Mouse (Mus musculus) neural tube, embryonic 11.5 days (tissue): ENCODE results near the gene Cacna1c. TPM values are rescaled to one million over a fixed set of nuclear protein-coding genes. Genes with fewer than 3 reads are reported as not detected.
A peak's percentile ranks its signal among the peaks of the same experiment; 100 is the strongest.

ENCODE experiments used
- ATAC-seq: fragments of 200-750 bp; cut with Nextera tagmentation; 2 replicates; pipeline ENCODE4 v1.8.0; 2017; ENCODE audit warnings: moderate number of reproducible peaks, mild to moderate bottlenecking, moderate TSS enrichment, moderate library complexity; ENCODE audit not compliant: insufficient read depth, low FRiP score, low TSS enrichment
- DNase-seq: peaks from one replicate; pipeline ENCODE4 v3.0.0-alpha.2; 2015; ENCODE audit warnings: low spot score
- H3K27ac ChIP-seq: fragments of 300-500 bp; sonication (generic); 2 replicates; pipeline ENCODE4 v1.5.1; 2014; ENCODE audit warnings: low read depth, mild to moderate bottlenecking, low read length
- H3K27me3 ChIP-seq: fragments of 300-500 bp; sonication (generic); 2 replicates; pipeline ENCODE4 v1.6.1; 2014; ENCODE audit warnings: mild to moderate bottlenecking, low read length, mixed read lengths; ENCODE audit not compliant: control insufficient read depth, insufficient read depth
- H3K36me3 ChIP-seq: fragments of 300-500 bp; sonication (generic); 2 replicates; pipeline ENCODE4 v1.6.1; 2014; ENCODE audit warnings: mild to moderate bottlenecking, low read length, moderate library complexity, mixed read lengths; ENCODE audit not compliant: control insufficient read depth, insufficient read depth
- H3K4me1 ChIP-seq: fragments of 300-500 bp; sonication (generic); 2 replicates; pipeline ENCODE4 v1.6.1; 2014; ENCODE audit warnings: low read length, mixed read lengths; ENCODE audit not compliant: control insufficient read depth, insufficient read depth
- H3K4me2 ChIP-seq: fragments of 300-500 bp; sonication (generic); 2 replicates; pipeline ENCODE4 v1.6.1; 2014; ENCODE audit warnings: low read depth, mild to moderate bottlenecking, moderate library complexity
- H3K4me3 ChIP-seq: fragments of 300-500 bp; sonication (generic); 2 replicates; pipeline ENCODE4 v1.5.1; 2014; ENCODE audit warnings: low read depth, low read length
- H3K9ac ChIP-seq: fragments of 300-500 bp; sonication (generic); 2 replicates; pipeline ENCODE4 v1.6.1; 2014; ENCODE audit warnings: mild to moderate bottlenecking, low read length
- H3K9me3 ChIP-seq: fragments of 300-500 bp; sonication (generic); 2 replicates; pipeline ENCODE4 v1.6.1; 2016; ENCODE audit warnings: low read length; ENCODE audit not compliant: control insufficient read depth
- WGBS: fragments of 180-500 bp; shearing (Covaris S2); extraction: QIAGEN DNeasy Blood & Tissue Kit; methylation state at CpG from one replicate; pipeline ENCODE4 v1.1.7; 2014; 5-methylcytosine and 5-hydroxymethylcytosine counted together
- polyA plus RNA-seq: library from polyadenylated mRNA; unstranded; fragments of >200 nt; fragmentation: Nextera tagmentation; extraction: Ambion mirVana; gene quantifications from 2 replicates; pipeline ENCODE4 v1.2.1, GENCODE M21; 2014

Cacna1c gene
- polyA plus RNA-seq, 1 experiment from 2014 or later: 3.3 TPM

DNA sequence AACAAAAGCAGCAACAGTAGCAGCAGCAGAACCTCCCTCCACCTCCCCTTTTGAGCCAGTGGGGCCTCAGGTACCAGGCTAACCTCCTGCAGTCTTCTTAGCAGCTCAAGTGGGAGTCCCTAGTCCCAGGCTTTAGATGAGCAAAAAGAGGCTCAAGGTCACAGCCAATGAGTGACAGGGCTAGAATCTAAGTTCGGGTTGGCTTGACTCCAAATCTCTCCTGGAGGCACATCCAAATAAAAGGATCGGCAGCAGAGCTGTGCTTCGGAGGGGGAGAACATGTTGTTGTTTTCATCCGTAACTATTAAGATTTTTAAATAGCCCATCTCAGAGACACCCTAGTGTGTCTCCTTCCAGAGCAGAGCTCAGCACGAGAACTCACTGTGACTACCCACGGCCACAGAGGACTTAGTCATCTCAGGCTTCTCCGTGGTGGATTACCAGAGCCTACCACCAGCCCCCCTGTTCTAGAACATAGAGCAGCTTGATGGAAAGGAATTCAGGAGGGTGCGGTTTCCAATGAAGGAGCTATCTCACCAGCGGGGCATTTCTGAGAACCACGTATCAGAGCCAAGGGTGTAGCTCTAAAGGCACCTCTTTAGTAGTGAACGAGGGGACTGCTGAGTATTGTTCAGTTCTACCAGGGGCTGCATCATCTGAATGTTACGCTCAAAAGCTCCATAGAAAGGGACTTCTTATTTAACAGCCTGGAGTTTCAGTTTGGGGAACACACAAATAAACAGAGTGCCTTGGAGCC, 438.5 kb downstream of the Cacna1c start:
- H3K4me1 ChIP-seq: 0 out of 2 replicates have a peak, but pooled peaks cover 3% of the 10 kb centered on the region
- 85% methylated on average over 12 of the region's 12 CpGs for WGBS
- H3K9ac ChIP-seq: no peak overlapping the region
- DNase-seq (no peak), ATAC-seq (no peak)
- no peaks in the 10 kb centered on the region for H3K36me3 ChIP-seq
- no peak overlapping the region for H3K27ac ChIP-seq
- no peak overlapping the region for H3K4me2 ChIP-seq
- H3K4me3 ChIP-seq: no peak overlapping the region
- H3K9me3 ChIP-seq: no peaks in the 10 kb centered on the region
- H3K27me3 ChIP-seq: no peaks in the 10 kb centered on the region

DNA sequence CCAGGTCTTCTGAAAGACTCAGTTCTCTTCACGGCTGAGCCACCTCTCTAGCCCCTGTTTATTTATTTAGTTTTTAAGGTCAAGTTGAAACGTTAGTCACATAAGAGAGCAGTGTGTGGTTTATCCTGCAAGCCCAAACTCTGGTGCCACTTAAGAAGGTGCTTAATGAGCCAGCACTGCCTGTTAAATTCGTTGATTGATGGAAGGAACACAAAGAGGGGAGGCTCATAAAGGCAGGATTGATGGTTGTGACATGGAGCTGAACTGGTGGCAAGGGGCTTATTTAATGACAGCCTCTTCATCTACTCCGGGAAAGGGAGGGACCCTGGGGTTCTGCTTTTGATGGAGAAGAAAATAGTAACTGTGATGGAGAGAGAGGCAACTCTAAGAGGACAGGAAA, 439.7 kb downstream of the Cacna1c start:
- H3K4me1 ChIP-seq: 0 out of 2 replicates have a peak, but pooled peaks cover 3% of the 10 kb centered on the region
- ATAC-seq: no peak
- no peaks in the 10 kb centered on the region for H3K27me3 ChIP-seq
- no peaks in the 10 kb centered on the region for H3K9me3 ChIP-seq
- no peak overlapping the region for H3K9ac ChIP-seq
- no peak overlapping the region for H3K4me3 ChIP-seq
- no peak overlapping the region for H3K4me2 ChIP-seq
- WGBS: 14% methylated on average over 4 of the region's 4 CpGs
- H3K27ac ChIP-seq: no peak overlapping the region
- no peaks in the 10 kb centered on the region for H3K36me3 ChIP-seq
- DNase-seq: peak; percentile 32

GRCm38 (mm10) chr6:118755768-118756167, 440.4 kb downstream of the Cacna1c start:
- no peak for ATAC-seq
- 91% methylated on average over 5 of the region's 5 CpGs for WGBS
- Histone ChIP-seq H3K4me2 (no peak overlapping the region), H3K27ac (no peak overlapping the region), H3K36me3 (no peaks in the 10 kb centered on the region), H3K4me3 (no peak overlapping the region), H3K4me1 (0 out of 2 replicates have a peak, but pooled peaks cover 3% of the 10 kb centered on the region), H3K9me3 (no peaks in the 10 kb centered on the region), H3K27me3 (no peaks in the 10 kb centered on the region), H3K9ac (no peak overlapping the region)
- DNase-seq: no peak

DNA sequence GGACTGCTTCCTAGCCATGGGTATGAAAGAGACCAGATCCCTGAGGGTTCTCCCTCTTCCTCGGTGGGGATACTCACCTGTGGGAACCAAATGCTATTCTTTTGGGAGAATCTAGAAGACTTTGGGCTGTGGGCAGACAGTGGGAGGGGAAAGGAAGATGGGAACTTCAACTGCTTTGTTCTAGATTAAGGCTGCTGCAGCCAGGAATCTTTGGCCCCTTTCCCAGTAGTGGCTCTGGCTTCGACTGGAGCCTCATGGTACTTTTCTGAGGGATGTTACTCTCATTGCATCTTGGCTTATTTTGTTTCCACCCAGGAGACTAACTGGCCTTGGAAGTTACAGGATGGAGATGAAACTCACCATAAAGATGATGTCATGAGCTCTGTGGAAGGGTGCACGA, 441.8 kb downstream of the Cacna1c start:
- no peaks in the 10 kb centered on the region for H3K27me3 ChIP-seq
- 0 out of 2 replicates have a peak, but pooled peaks cover 3% of the 10 kb centered on the region for H3K4me1 ChIP-seq
- 88% methylated on average over 3 of the region's 3 CpGs for WGBS
- H3K36me3 ChIP-seq: no peaks in the 10 kb centered on the region
- no peak overlapping the region for H3K9ac ChIP-seq
- H3K27ac ChIP-seq: no peak overlapping the region
- no peak overlapping the region for H3K4me3 ChIP-seq
- H3K9me3 ChIP-seq: no peaks in the 10 kb centered on the region
- no peak overlapping the region for H3K4me2 ChIP-seq
- DNase-seq (no peak), ATAC-seq (no peak)

- no peak overlapping the region for H3K27ac ChIP-seq
- H3K4me1 ChIP-seq: 0 out of 2 replicates have a peak, but pooled peaks cover 3% of the 10 kb centered on the region
- H3K4me2 ChIP-seq: no peak overlapping the region
- H3K9ac ChIP-seq: no peak overlapping the region
- no peak overlapping the region for H3K4me3 ChIP-seq
- ATAC-seq (no peak), DNase-seq (no peak)
- H3K27me3 ChIP-seq: no peaks in the 10 kb centered on the region
- WGBS: 80% methylated on average over 8 of the region's 8 CpGs
- H3K36me3 ChIP-seq: no peaks in the 10 kb centered on the region
- H3K9me3 ChIP-seq: no peaks in the 10 kb centered on the region
Measured at GRCm38 (mm10) chr6:118753787-118754186, 442.4 kb downstream of the Cacna1c start.

- no peak for DNase-seq
- 85% methylated on average over 5 of the region's 5 CpGs for WGBS
- Histone ChIP-seq H3K4me1 (0 out of 2 replicates have a peak, but pooled peaks cover 3% of the 10 kb centered on the region), H3K27me3 (no peaks in the 10 kb centered on the region), H3K9ac (no peak overlapping the region), H3K9me3 (no peaks in the 10 kb centered on the region), H3K4me3 (no peak overlapping the region), H3K27ac (no peak overlapping the region), H3K4me2 (no peak overlapping the region), H3K36me3 (no peaks in the 10 kb centered on the region)
- no peak for ATAC-seq
Measured at GRCm38 (mm10) chr6:118753064-118753463, 443.2 kb downstream of the Cacna1c start.

DNA sequence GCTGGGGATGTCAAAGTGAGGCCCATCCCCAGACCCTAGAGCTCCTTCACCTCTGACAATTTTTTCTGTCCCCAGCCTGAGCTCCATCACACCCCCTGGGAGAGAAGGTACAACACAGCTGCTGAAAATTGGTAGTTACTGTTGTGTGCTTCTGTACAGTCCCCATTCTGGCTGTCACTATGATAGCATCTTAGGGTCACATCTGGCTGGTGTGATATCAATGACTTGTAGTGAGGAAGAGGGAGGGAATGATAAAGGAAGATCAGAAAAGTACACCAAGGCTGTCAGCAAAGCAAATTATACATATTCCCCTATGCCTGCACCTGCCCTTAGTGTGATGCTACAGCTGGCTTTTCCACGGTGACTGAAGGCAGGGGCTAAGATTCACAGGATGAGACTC, 446.9 kb downstream of the Cacna1c start:
- DNase-seq: no peak
- Histone ChIP-seq H3K9ac (no peak overlapping the region), H3K4me2 (no peak overlapping the region), H3K4me1 (no peaks in the 10 kb centered on the region), H3K27ac (no peak overlapping the region), H3K9me3 (no peaks in the 10 kb centered on the region), H3K27me3 (no peaks in the 10 kb centered on the region), H3K36me3 (no peaks in the 10 kb centered on the region), H3K4me3 (no peak overlapping the region)
- 89% methylated on average over 1 of the region's 1 CpGs for WGBS
- ATAC-seq: no peak

DNA sequence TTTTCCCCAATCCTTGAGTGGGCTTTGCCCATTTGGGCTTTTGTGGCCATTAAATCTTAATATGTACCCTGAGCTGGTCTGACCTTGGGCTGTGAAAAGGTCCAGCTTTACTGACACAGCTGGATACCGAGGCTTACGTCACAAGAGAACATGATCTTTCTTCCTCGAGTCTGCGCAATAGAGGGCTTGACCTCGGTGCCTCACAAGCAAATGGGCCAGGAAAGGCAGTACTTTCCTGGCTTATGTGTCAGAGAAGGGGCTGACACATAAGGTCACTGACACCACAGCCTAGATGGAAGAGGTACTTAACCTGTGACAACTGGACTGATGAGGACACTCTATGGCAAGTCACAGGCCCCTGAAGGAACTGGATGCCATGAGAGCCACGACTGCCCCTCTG, 453.5 kb downstream of the Cacna1c start:
- H3K9ac ChIP-seq: no peak overlapping the region
- H3K4me3 ChIP-seq: no peak overlapping the region
- DNase-seq (no peak), ATAC-seq (no peak)
- H3K4me2 ChIP-seq: no peak overlapping the region
- no peaks in the 10 kb centered on the region for H3K36me3 ChIP-seq
- no peaks in the 10 kb centered on the region for H3K4me1 ChIP-seq
- no peak overlapping the region for H3K27ac ChIP-seq
- no peaks in the 10 kb centered on the region for H3K9me3 ChIP-seq
- H3K27me3 ChIP-seq: no peaks in the 10 kb centered on the region
- 76% methylated on average over 6 of the region's 6 CpGs for WGBS

DNA sequence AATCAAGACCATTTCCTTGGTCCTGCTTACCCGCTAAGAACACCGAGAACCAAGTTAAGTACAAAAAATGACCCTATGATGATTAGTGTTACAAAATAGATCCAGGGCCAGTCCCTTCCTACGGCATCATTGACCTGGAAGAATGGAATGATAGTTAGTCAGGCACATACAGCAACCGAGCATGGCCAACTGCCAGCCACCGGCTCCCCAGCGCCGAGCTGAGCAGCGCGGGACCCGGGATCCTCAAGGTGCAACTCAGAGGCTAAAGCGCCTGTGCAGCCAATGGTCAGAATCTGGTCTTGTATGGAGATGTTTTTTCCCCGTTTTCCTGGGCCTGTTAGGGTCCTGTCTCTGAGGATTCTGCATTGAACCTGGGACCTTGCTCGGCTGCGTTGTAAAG, 454.4 kb downstream of the Cacna1c start:
- H3K4me3 ChIP-seq: no peak overlapping the region

More for the DNA sequence above, 454.4 kb downstream of the Cacna1c start:
- Histone ChIP-seq H3K9ac (no peak overlapping the region), H3K27me3 (no peaks in the 10 kb centered on the region), H3K36me3 (no peaks in the 10 kb centered on the region), H3K4me1 (no peaks in the 10 kb centered on the region), H3K4me2 (no peak overlapping the region), H3K27ac (no peak overlapping the region), H3K9me3 (no peaks in the 10 kb centered on the region)
- no peak for DNase-seq
- ATAC-seq: no peak
- WGBS: 96% methylated on average over 14 of the region's 14 CpGs
